Mouse (Mus musculus) layer of hippocampus, adult 6 months (tissue): Measurements from ENCODE around the gene Begain. TPM values are rescaled to one million over a fixed set of nuclear protein-coding genes. Genes with fewer than 3 reads are reported as not detected.

ENCODE experiments used
- long read RNA-seq, 2 experiments: library from polyadenylated mRNA; unstranded; transcript quantifications; one replicate each; pipeline ENCODE4 v2.0.0; 2019 to 2020
- polyA plus RNA-seq: library from polyadenylated mRNA; unstranded; fragments of <200 nt; fragmentation: Nextera tagmentation; gene quantifications from 2 replicates; pipeline ENCODE4 v1.2.3, GENCODE M21; 2021

The Begain gene
- polyA plus RNA-seq = 12.5 and 15.0 TPM in 2 replicates
- long read RNA-seq, experiment 1, transcript Begain-203 (7 exons, 2,707 nt) = major isoform, 5 of 15 reads
- long read RNA-seq, experiment 1, partial matches to known transcripts = 0 of 15 reads
- long read RNA-seq, experiment 1, other reads (novel, unspliced or antisense) = 10 of 15 reads
- long read RNA-seq, experiment 2, transcript Begain-203 (7 exons, 2,707 nt) = major isoform, 21 of 53 reads
- long read RNA-seq, experiment 2, partial matches to known transcripts = 2 of 53 reads
- long read RNA-seq, experiment 2, other reads (novel, unspliced or antisense) = 30 of 53 reads

GRCm38 (mm10) chr12:109068167-109068653 lies at the start of gene Begain:
Gene Begain (minus strand): TSS chr12:109068217.

Other genes starting within 250 kb of the Begain start
- 38.9 and 39.1 TPM in 2 replicates for gene Slc25a29, start 232.3 kb downstream of the Begain start, polyA plus RNA-seq
- gene Slc25a47, start 232.2 kb downstream of the Begain start, polyA plus RNA-seq = 6.1 and 7.1 TPM in 2 replicates
- gene Wdr25, start 174.6 kb downstream of the Begain start, polyA plus RNA-seq = 3.7 and 4.7 TPM in 2 replicates
- 99.6 and 104 TPM in 2 replicates for gene Wars, start 174.0 kb downstream of the Begain start, polyA plus RNA-seq